Mouse (Mus musculus) adrenal gland, postnatal 36 days (tissue): ENCODE measurements around the gene Zfp296. TPM values are rescaled to one million over a fixed set of nuclear protein-coding genes. Genes with fewer than 3 reads are reported as not detected.

Experiments used
- DNase-seq, 2 experiments: peaks; one replicate each; pipeline ENCODE4 v3.0.0; 2021; ENCODE audit warnings: mixed read lengths in 1 of 2
- total RNA-seq, 2 experiments: library from RNA; stranded (reverse); gene quantifications; 2 replicates each; pipeline ENCODE4 v1.2.3; 2021

Zfp296 gene
- total RNA-seq, 2 experiments from 2014 or later = 0.33 to 0.36 TPM

DNA sequence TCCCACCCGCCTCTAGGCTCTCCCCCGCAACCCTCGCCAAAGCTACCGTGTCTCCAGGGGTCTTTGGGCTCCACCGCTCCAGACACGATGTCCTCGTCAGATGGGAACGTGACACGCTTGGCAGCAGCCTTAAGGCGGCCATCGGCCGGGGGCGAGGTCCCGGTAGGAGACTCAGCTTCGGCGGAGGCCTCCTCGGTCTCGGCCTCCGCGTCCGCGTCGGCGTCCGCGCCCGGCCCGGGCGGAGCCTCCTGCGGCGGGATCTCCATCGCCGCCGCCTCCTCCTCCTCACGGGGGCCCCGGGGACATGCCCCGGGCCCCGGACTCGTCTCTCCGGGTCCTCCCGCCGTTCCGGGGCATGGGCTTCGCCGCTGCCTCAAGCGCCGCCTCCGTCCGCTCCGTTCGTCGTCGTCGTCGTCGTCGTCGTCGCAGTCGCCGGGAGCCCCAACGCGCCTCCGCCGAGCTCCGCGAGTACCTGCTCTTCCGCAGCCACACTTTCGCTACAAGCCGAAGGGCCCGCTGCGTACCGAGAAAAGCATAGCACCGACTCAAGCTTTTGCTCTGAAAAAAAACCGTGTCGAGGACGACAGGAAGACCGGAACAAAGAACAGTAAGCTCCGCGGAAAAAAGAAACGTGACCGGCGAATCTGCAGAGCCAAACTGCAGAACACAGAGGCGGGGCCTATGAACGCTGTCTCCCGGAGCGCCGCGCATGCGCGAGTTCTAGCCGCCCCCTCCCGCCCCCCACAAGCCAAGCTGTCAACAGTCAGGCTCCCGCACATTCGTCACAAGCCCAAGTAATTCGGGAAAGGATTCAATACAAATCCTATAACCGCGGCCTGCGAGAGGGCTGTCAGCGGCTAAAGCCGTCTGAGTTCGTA, 15.1 kb upstream of the Zfp296 start:
- DNase-seq = peak; percentile 93 to 94

GRCm38 (mm10) chr7:19562643-19563410, 14.3 kb upstream of the Zfp296 start, which contains the start of gene Ppp1r37:
Ppp1r37 (minus strand) TSS chr7:19563076.
- DNase-seq = peak; percentile 34 to 59

DNA sequence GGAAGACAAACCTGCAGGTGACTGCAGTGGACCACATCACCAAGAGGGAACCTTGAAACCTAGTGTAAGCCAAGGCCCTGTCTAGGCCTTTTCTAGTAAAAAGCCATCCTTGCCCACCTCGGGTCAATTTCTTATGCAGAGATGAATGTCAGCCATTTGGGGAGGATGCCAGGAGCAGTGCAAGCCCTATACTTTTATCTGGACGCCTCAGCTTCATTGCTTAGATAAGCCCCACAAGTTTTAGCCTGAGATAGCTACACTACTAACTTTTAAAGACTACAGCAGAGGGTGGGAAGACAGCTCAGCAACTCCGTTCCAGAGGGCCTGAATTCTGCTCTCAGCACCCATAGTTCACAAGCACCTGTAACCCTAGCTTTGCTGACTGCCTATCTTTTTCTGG, 13.2 kb upstream of the Zfp296 start:
- DNase-seq = no peak

DNA sequence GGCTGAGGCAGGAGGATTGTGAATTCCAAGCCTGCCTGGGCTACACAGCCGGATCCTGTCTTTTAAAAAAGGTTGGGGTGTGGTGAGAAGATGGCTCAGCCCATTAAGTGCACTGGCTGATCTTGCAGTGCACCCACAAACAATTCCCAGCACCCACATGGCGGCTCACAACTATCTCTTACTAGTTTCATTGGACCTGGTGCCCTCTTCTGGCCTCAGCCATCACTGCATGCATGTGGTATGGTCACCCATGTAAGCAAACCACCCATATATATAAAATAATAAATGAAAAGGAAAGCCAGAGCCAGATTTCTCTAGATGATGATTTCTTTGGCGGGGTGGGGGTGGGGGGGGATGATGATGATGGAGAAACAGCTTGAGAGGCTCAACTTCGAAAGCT, 12.6 kb upstream of the Zfp296 start:
- no peak for DNase-seq

- DNase-seq = no peak
These were observed 11.3 kb upstream of the Zfp296 start for GRCm38 (mm10) chr7:19565803-19566202.

- DNase-seq = no peak
These were observed 9.7 kb upstream of the Zfp296 start for GRCm38 (mm10) chr7:19567426-19567825.

- no peak for DNase-seq
These were observed 7.4 kb upstream of the Zfp296 start for GRCm38 (mm10) chr7:19569647-19570046.

GRCm38 (mm10) chr7:19572926-19573775, 3.9 kb upstream of the Zfp296 start:
- DNase-seq = peak; percentile 87 to 90

- no peak for DNase-seq
These were observed 3.3 kb upstream of the Zfp296 start for GRCm38 (mm10) chr7:19573776-19574140.

DNA sequence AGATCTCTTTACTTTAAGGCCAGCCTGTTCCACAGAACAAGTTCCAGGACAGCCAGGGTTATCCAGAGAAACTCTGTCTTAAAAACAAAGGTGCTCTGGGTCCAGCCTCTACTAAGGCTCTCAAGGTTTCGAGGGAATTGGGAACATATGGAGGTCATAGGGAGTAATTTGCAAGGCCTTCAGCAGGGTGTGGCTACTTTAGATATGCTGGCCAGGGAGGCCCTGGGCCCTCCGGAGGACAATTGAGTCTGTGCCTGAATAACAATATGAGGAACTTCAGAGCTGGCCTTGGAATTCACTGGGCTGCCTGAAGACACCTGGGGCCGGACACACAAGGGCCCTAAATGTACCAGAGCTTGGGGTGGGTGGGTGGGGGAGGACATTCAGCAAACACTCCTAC, 1.5 kb upstream of the Zfp296 start:
- DNase-seq = no peak

- no peak for DNase-seq
These were observed 859 bp downstream of the Zfp296 start for GRCm38 (mm10) chr7:19577877-19578414.

DNA sequence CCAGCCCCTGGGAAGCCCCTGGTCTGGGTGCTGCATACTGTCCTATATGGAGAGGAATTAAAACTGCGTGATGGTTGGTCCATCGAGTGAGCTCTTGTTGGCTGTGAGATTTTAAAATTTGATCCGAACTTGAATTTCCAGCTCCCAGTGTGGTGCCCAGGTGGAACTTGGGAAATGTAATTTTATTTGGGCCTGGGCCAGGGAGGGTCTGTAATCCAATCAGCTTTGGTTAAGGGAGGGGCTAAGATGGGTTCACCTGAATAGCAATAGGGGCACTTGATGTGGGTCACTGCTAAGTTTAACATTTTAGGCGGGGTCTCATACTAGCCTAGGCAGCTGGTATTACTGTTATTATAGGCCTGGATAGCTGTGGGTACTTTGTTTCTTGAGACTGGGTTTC, 1.3 kb downstream of the Zfp296 start:
- DNase-seq = no peak

- DNase-seq = no peak
These were observed 2.7 kb downstream of the Zfp296 start for GRCm38 (mm10) chr7:19579751-19580150.

DNA sequence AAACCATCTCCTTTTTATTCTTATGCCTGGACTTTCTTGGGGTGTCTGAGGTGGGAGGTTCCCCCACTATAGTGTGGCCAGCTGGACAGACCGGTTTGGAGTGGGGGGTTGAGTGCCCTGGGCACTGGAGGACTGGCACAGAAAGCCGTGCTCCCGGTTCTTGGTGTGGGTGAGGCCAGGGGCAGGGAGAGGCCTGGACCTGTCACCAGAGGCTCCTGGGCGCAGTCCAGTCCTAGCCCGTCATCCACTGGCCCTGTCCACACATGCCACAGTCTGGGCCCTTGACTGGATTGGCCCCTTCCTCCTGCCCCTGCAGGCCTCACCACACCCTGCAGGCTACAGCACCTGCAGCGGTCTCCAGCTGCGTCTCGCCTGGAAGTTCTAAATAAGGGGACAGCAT, 3.5 kb downstream of the Zfp296 start:
- DNase-seq = no peak

GRCm38 (mm10) chr7:19586269-19586668, 9.2 kb downstream of the Zfp296 start:
- no peak for DNase-seq

DNA sequence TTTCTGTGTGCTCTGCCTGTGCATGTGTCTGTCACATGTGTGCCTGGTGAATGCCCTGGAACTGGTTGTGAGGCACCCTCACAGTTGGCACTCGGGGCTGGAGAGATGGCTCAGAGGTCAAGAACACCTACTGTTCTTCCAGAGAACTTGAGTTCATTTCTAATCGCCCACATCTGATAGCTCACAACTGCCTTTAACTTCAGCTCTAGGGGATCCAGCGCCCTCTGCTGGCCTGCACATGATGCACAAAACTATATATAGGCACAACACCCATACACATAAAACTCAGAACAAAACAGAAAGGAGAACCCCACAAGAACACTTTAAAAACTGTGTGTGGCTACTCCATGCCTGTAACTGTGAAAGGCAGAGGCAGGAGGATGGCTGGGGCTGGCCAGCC, 12.1 kb downstream of the Zfp296 start:
- peak; percentile 53 to 67 for DNase-seq

DNA sequence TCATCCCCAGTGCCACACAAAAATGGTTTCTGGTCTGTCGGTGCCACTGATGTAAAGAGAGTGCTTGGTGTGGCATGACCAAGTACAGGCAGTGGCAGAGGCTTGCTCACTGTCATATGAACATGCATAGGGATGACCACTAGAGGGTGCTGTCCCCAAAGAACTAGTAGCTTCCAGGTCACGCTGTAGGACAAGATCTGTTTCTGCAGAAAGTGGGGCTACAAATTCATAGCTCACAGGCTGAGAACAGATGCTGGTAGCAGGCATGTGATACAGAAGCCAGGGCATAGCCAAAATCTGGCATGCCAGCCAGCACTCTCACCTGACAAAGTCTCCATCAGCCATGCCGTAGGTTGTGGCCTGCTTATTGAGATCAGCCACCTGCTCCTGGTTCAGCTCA, 12.8 kb downstream of the Zfp296 start:
- DNase-seq = peak; percentile 66 to 85

DNA sequence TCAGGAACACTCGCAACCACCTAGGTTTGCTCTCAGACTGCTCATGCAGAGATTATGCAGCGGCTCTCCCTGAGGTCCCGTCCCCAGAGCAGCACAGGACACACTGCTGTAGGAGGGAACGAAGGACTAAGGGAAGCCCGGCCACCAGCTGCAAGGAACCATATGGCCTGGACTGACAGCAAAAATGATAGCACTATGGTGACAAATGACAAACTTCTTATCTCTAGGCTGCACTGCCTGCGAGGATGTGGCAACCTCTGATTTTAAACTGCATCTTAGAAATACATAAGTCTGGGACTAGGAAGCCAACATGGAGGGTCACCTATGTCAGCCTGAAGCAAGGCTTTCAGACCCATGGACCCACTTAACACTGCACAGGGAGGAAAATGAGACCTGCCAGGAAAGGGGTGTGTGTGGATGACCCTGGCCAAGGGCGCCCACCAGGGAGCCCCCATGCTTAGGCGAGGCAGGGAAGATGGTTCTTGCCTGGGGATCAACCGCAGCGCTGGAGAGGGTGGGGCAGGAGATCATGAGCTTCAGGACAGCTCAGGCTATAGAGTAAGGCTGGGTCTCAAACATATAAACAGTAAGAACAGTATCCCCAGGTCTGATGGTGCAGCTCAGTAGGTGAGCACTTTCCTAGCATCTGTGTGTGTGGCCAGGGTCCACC, 16.1 kb downstream of the Zfp296 start:
- DNase-seq = no peak

GRCm38 (mm10) chr7:19600562-19600961, 23.5 kb downstream of the Zfp296 start:
- no peak for DNase-seq

GRCm38 (mm10) chr7:19603055-19603454, 26.0 kb downstream of the Zfp296 start:
- DNase-seq = no peak

DNA sequence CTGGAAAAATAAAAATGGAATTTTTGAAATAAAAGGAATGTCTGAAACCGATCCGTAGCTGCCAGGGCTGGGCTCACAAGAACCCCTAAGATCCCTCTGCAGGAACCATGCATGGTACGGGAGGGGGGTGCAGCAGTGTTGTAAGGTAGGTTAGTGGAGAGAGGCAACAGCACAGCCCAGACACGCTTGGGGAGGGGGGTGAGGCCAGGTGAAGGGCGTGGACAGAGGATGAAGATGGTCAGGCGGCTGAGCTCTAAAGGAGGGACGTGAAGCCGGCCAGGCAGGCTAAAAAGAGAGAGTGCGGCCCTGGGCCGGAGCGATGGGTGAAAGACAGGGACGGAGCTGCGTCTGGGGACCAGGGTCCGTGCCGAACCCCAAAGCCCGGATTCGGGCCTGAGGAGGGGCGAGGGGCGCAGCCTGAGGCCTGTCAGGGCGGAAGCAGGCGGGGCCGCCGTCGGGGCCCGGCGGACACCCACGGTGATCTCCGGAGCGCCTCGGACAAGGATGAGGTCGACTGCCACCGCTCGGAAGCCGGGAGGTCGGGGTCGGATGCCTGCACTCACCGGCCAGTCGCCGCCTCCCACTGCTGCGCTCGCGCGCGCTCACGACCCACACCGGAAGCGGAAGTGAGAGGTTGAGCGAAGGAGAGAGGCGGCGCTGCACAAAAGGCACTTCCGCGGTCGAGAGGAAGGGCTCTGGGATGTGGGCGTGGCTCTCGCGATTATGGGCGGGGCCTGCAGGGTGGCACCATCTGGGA, 26.9 kb downstream of the Zfp296 start, which contains the start of gene Clasrp:
TSS of gene Clasrp (minus strand) at position 638 of the 757 bp plus-strand sequence.
- peak; percentile 98 to 99 for DNase-seq
